Mouse (Mus musculus): ENCODE measurements around the gene Kifap3. TPM values are rescaled to one million over a fixed set of nuclear protein-coding genes. Genes with fewer than 3 reads are reported as not detected.

Gene Kifap3
- total and polyA plus RNA-seq, 3 experiments: 6.5 to 21.3 (median 19.2) TPM

DNA sequence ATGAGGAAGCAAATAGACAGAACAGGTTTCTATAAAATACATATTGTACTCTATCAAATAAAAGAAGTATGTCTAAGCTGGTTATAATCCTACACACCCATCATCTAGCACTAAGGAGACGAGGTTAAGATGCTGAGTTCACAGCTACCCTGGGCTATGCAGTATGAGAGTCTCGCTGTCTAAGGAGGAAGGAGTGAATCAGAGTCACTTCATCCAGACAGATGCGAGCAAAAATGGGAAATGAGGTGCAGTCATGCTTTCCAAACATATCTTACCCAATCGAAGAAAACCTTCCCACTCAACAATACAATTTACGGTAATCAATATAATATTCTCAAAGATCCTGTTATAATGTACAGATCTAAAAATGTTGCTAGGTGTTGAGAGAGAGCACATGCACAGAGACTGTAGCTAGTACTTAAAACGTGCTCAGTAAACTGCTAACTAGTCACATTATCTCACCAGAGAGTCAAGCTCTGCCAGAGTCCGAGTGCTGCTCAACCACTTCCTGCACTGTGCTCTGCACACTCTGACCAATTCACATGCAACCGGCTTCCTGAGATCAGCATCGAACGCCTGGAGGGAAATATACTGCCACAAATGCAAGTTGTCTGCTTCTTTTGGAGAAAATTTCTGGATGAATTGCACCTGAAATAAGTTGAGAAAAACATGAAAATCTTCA, 184.8 kb downstream of the Kifap3 start:
- no peak for DNase-seq
- TF ChIP-seq POLR2A (IDR thresholded peaks at IDR 0.05; ENCODE audit: insufficient read depth, low read depth, low read length) (no peak), CTCF (IDR thresholded peaks at IDR 0.05) (no peak), EP300 (IDR thresholded peaks at IDR 0.05; ENCODE audit: insufficient read depth, low read depth, low read length) (no peak)
- Histone ChIP-seq H3K4me3 (no peak overlapping the region), H3K36me3 (ENCODE audit: control insufficient read depth, insufficient read depth, low read length) (no peaks in the 10 kb centered on the region), H3K27me3 (ENCODE audit: control insufficient read depth, insufficient read depth, low read length) (no peaks in the 10 kb centered on the region), H3K79me2 (replicated peaks; ENCODE audit: control insufficient read depth, insufficient read depth, low read length) (no peaks in the 10 kb centered on the region), H3K27ac (no peak overlapping the region), H3K9ac (ENCODE audit: low read depth, low read length) (no peak overlapping the region), H3K4me1 (ENCODE audit: control insufficient read depth, insufficient read depth, low read length) (no peaks in the 10 kb centered on the region)
- intact Hi-C loops (cut with DNase I): no loop called here
- WGBS: 80% methylated on average over 10 of the region's 10 CpGs

Other genes starting within 250 kb of the Kifap3 start
- 1 to 10 TPM; 2.3 to 3.4 TPM for gene Mettl11b, start 54.4 kb upstream of the Kifap3 start, total RNA-seq (2021)
- gene Mettl11b, start 54.4 kb upstream of the Kifap3 start, polyA plus RNA-seq (2012; rRNA removed): 0.53 and 0.56 TPM in 2 replicates
- 1 to 10 TPM; 4.3 to 5.3 TPM for gene Scyl3, start 149.5 kb downstream of the Kifap3 start, total RNA-seq (2021)
- 3.4 and 6.0 TPM in 2 replicates for gene Scyl3, start 149.5 kb downstream of the Kifap3 start, polyA plus RNA-seq (2012; rRNA removed)
- gene BC055324, start 215.2 kb downstream of the Kifap3 start, total RNA-seq (2021): under 1 TPM; 0.73 to 0.93 TPM
- gene BC055324, start 215.2 kb downstream of the Kifap3 start, polyA plus RNA-seq (2012; rRNA removed): 0.53 and 0.91 TPM in 2 replicates
- 1 to 10 TPM; 3.7 to 4.3 TPM for gene Mettl18, start 215.3 kb downstream of the Kifap3 start, total RNA-seq (2021)
- 1.1 and 1.6 TPM in 2 replicates for gene Mettl18, start 215.3 kb downstream of the Kifap3 start, polyA plus RNA-seq (2012; rRNA removed)

Data from heart, adult 2 months (tissue).